Mouse (Mus musculus) MEL (cell line): ENCODE data around the gene Gm14412.

Experiments used
- CTCF ChIP-seq, 3 experiments: IDR thresholded peaks in 2 of 3; conservative IDR thresholded peaks in 1 of 3; 2 replicates each; pipeline ENCODE4 v1.5.1; 2011 to 2012; ENCODE audit warnings: low read length in 3 of 3, low read depth in 2 of 3, mild to moderate bottlenecking in 2 of 3, improper control_type of control experiment in 1 of 3, inconsistent platforms in 1 of 3, mixed read lengths in 1 of 3, moderate library complexity in 1 of 3; ENCODE audit not compliant: control insufficient read depth in 1 of 3, insufficient read depth in 1 of 3, poor library complexity in 1 of 3, severe bottlenecking in 1 of 3
- EP300 ChIP-seq, 2 experiments: IDR thresholded peaks; 2 replicates each; pipeline ENCODE4 v1.6.1; 2011; ENCODE audit warnings: improper control_type of control experiment in 2 of 2, low read length in 2 of 2, low read depth in 1 of 2, mild to moderate bottlenecking in 1 of 2

GRCm38 (mm10) chr2:177318996-177319395 is 5.1 kb downstream of the Gm14412 start:
- TF ChIP-seq CTCF (IDR thresholded peaks at IDR 0.05 in 2 of 3, conservative IDR thresholded peaks at IDR 0.05 in 1 of 3; ENCODE audit: control insufficient read depth in 1 of 3, insufficient read depth in 1 of 3, low read depth in 2 of 3, low read length in 3 of 3, poor library complexity in 1 of 3, severe bottlenecking in 1 of 3) (no peak), EP300 (IDR thresholded peaks at IDR 0.05; ENCODE audit: low read depth in 1 of 2, low read length in 2 of 2) (no peak)
